Mouse (Mus musculus) spleen, adult 2 months (tissue): ENCODE measurements around the gene Gapdhs.

Experiments
- CTCF ChIP-seq: fragments of 200-500 bp; IDR thresholded peaks from 2 replicates; pipeline ENCODE4 v1.5.1; 2011; ENCODE audit warnings: mild to moderate bottlenecking, inconsistent platforms; ENCODE audit not compliant: insufficient read depth, insufficient read length, insufficient replicate concordance; ENCODE audit errors: extremely low read depth
- POLR2A ChIP-seq: fragments of 200-500 bp; IDR thresholded peaks from 2 replicates; pipeline ENCODE4 v1.6.1; 2011; ENCODE audit warnings: low read depth, low read length, inconsistent platforms

DNA sequence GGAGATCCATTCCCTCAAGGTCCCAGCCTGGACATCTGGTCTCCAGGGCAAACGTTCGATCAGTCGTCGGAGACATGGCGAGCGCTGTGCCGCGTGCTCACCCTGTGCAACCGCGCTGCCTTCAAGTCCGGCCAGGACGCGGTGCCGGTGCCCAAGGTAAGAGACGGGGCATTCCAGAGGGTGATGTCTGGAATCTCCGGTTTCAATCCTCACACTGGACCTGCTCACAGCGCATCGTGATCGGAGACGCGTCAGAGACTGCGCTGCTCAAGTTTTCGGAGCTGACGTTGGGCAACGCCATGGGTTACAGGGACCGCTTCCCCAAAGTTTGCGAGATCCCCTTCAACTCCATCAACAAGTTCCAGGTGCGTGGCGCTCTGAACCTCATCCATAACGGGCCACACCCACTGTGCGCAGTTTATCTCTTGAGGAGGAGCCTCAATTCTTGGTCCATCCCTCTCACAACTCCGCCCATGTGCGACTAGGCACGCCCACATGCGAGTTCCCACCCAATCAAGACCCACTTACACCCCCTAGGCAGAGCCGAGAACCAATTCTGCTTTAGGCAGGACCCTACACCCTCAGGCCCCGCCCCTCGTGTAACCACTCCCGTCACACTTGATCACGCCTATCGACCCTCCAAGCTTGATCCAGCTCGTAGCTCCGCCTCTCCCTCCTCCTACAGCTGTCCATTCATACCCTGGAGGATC, 26.3 kb downstream of the Gapdhs start:
- TF ChIP-seq POLR2A, result no peak
- TF ChIP-seq CTCF, result no peak
